Mouse (Mus musculus): ENCODE measurements around the gene Zfp874a.

DNA sequence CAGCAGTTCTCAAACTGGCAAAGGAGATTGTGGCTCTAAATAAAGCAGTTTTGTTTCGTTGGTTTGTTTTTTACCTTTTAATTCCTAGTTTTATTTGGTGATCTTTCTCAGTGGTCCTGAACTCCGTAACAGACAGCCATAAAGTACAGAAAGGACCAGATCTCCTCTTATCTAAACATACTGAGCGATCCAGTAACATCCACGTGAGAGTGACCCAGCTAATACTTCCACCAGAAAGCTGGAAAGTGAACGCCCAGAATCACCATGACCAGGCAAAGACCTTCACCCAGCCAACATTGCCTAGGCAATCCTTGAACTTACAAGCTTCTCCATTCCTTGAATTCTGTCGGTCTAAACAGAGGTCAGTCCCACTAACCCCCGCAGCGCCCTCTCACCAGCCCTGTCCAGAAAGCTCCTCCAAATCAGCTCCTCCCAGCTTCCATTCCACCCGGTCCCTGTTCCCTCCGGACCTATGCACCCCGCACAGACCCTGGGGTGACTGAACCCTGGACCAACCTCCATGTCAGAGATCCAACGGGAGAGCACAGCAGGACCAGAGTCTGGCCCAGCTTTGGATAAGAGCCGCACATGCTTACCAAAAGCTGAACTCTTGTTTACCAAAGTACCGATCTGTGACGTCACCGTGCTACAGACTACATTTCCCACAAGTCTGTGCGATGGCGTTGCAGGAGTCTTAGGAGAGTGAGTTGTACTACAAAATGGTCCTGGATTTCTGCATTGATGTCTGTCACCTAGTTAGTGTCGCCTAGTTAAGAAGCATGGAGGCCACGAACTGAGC lies 32.4 kb upstream of the Zfp874a start, which contains the start of gene Zfp874b:
- no peak for TF ChIP-seq CTCF (IDR thresholded peaks at IDR 0.05; ENCODE audit: borderline replicate concordance, insufficient read depth, low read depth, low read length)
- TF ChIP-seq POLR2A (IDR thresholded peaks at IDR 0.05; ENCODE audit: borderline replicate concordance, insufficient read depth, low read length) = peak; percentile 50; the same call in 1 of the 2 replicates
